In the genomic region with DNA sequence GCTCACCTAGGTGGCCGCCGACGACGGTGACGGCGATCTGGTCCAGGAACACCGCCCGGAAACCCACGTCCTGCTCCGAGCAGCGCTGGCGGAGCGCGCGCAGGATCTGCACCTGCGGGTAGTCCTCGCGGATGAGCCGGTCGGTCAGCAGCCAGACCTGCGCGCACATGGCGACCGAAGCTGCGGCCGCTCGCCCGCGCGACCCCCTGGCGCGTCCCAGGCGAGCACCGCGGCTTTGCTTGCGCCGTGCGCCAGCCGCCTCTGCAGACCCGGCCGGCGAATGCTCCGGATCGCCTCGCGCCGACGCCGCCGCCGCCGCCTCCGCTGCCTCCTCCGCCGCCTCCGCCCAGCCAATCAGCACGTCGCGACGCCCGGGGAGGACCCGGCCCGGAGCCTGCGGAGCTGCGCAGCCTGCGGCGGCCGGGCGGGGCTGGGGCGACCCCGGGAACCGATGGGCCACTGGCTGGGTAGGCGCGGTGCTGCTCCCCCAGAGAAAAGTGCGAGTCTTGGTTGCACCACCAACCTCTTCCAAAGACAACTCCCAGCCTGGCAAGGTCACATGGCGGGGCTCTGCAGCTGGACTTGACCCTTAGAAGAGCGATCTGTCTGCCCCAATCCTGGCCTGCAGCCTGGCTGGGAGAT, we compare ENCODE assay signal across 8 mouse cellular contexts. TPM values are rescaled to one million over a fixed set of nuclear protein-coding genes. Genes with fewer than 3 reads are reported as not detected.
DNase-seq lines count a peak whose midpoint lies in the region; ATAC-seq lines count a peak whose summit lies in the region.

A gene (minus strand): TSS at position 338 of the 642 bp plus-strand sequence.

- H3K36me3 ChIP-seq in intestine, embryonic 14.5 days (ENCODE audit: control insufficient read depth, insufficient read depth, low read length): no peaks in the 10 kb centered on the region
- no peaks in the 10 kb centered on the region for H3K36me3 ChIP-seq in megakaryocyte, embryonic 14.5 days (replicated peaks; ENCODE audit: low read length)

- no peaks in the 10 kb centered on the region for H3K9me3 ChIP-seq in intestine, embryonic 14.5 days (ENCODE audit: control insufficient read depth, low read length)
- peaks cover 20% of the 10 kb centered on the region for H3K9me3 ChIP-seq in megakaryocyte, embryonic 14.5 days

- WGBS in intestine, embryonic 14.5 days: under 1% methylated on average over 61 of the region's 77 CpGs

- H3K4me1 ChIP-seq in intestine, embryonic 14.5 days (replicated peaks; ENCODE audit: control insufficient read depth, insufficient read depth, low read length): no peaks in the 10 kb centered on the region
- H3K4me1 ChIP-seq in megakaryocyte, embryonic 14.5 days: peaks cover 12% of the 10 kb centered on the region

- ATAC-seq in intestine, embryonic 14.5 days (replicated peaks; ENCODE audit: low FRiP score, low TSS enrichment, low read depth): peak; percentile 89

- no peak within 1 kb of the TSS for H3K27ac ChIP-seq in intestine, embryonic 14.5 days (ENCODE audit: low read depth)

- intact Hi-C loops in gastrocnemius, postnatal 36 days (cut with DNase I): loop anchor here (5.0 kb wide), 1 partner anchor 60 kb away; no protein-coding TSS in a partner anchor
- intact Hi-C loops in left cerebral cortex, postnatal 14 days (cut with DNase I): loop anchor here (5.0 kb wide), 1 partner anchor 45 kb away; a partner anchor contains a TSS

- peak within 1 kb of the TSS; percentile 48 for H3K4me3 ChIP-seq in intestine, embryonic 14.5 days (ENCODE audit: low read depth, low read length)
- H3K4me3 ChIP-seq in megakaryocyte, embryonic 14.5 days (replicated peaks): peak within 1 kb of the TSS; percentile 91

- H3K9ac ChIP-seq in intestine, embryonic 14.5 days (ENCODE audit: low read length): peak within 1 kb of the TSS; percentile 25

- H3K27me3 ChIP-seq in intestine, embryonic 14.5 days (replicated peaks; ENCODE audit: control insufficient read depth, insufficient read depth, low read length): peaks cover 17% of the 10 kb centered on the region
- peaks cover 87% of the 10 kb centered on the region for H3K27me3 ChIP-seq in megakaryocyte, embryonic 14.5 days (replicated peaks)

- peak within 1 kb of the TSS; percentile 86 for H3K4me2 ChIP-seq in intestine, embryonic 14.5 days (ENCODE audit: low read length)

- DNase-seq in adrenal gland, postnatal 10 days: peak; percentile 82
- peak; percentile 84 for DNase-seq in embryo, embryonic 11 days
- peak; percentile 29 to 47 for DNase-seq in gastrocnemius, postnatal 36 days
- DNase-seq in intestine, embryonic 14.5 days (ENCODE audit: low spot score): peak; percentile 78
- DNase-seq in left cerebral cortex, postnatal 14 days (ENCODE audit: low spot score in 2 of 2): peak; percentile 44 to 66
- DNase-seq in right cerebral cortex, postnatal 25 days: peak; percentile 73
- DNase-seq in urinary bladder, postnatal 25 days (ENCODE audit: low spot score): peak; percentile 49

RNA-seq across cellular contexts. Expression of the gene that starts here (rescaled TPM):
- 1 to 10 TPM in 1 of 2 experiments, under 1 TPM in 1; 0.60 to 1.2 TPM for total RNA-seq in adrenal gland, postnatal 10 days (2021)
- not detected for total RNA-seq in gastrocnemius, postnatal 36 days (2021)
- 1.0 and 1.4 TPM in 2 replicates for polyA plus RNA-seq in intestine, embryonic 14.5 days (2014; fragmentation: Nextera tagmentation; extraction: Ambion mirVana)
- total RNA-seq in left cerebral cortex, postnatal 14 days (2021): 10 to 100 TPM; 11.6 to 13.5 TPM
- not detected in 2 replicates for polyA plus RNA-seq in megakaryocyte, embryonic 14.5 days (2012; ENCODE audit: insufficient read depth, low replicate concordance)

Comparison
In these comparisons a context has a peak if more than half of its experiments do, and no peak if none do; other contexts are left out.
1. RNA of the gene that starts here (total RNA-seq): 11.6 to 13.5 TPM in left cerebral cortex, postnatal 14 days; 0.60 to 1.2 TPM in adrenal gland, postnatal 10 days and not detected in gastrocnemius, postnatal 36 days; every median in the first group is over 4 times any median in the second.
2. Peak in DNase-seq in gastrocnemius, postnatal 36 days; RNA of the gene not detected or under 1 TPM.
3. Peak in every context shown above with its lines, with median percentiles within 50 percentile points of each other: DNase-seq.